Mouse (Mus musculus): Measurements from ENCODE around the gene Gm45140.

Gene Gm45140

GRCm38 (mm10) chr6:87741978-87742377 is 93.6 kb downstream of the Gm45140 start:
- no peak for ATAC-seq (ENCODE audit: low TSS enrichment)

DNA sequence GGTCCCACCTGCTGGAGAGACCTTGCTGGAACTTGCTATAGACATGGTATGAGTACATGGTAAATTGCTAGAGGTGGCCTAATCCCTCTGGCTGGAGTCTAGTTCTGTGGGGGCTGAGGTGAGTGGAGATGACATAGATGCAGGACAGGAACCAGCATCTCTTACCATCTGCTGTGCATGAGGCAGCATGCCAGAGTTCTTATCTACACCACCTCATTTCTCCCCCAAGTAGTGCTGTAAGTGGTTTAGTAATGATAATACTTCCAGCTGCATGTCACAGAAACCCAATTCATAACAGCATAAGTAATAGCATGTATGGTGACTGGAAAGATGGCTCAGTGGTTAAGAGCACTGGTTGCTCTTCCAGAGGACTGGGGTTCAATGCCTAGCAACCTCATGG is 95.1 kb downstream of the Gm45140 start:
- no peak for ATAC-seq (ENCODE audit: low TSS enrichment)

- ATAC-seq (ENCODE audit: low TSS enrichment) = no peak
Observed at GRCm38 (mm10) chr6:87739898-87740297, 95.7 kb downstream of the Gm45140 start.
